Mouse (Mus musculus) embryonic stem cell, embryonic (primary cell): ENCODE measurements around the gene Tet1.

Experiments
- CTCF ChIA-PET, 4 experiments: fragments of 300-600 bp in 2 of 4; fragments of 350-600 bp in 2 of 4; sonication (Branson Sonifier 250); formaldehyde crosslinking; loops; one replicate each; lab custom pipeline; 2022; ENCODE audit warnings: inconsistent platforms in 2 of 4; lab: Charles Lee
- POLR2A ChIA-PET, 4 experiments: fragments of 300-600 bp in 2 of 4; fragments of 350-600 bp in 2 of 4; sonication (Branson Sonifier 250); formaldehyde crosslinking; loops; one replicate each; lab custom pipeline; 2022; ENCODE audit warnings: antibody characterized with exemption in 4 of 4, inconsistent platforms in 1 of 4; lab: Charles Lee

Tet1 gene

GRCm38 (mm10) chr10:62878056-62878455 lies 30.7 kb downstream of the Tet1 start:
- ChIA-PET CTCF (interaction anchor here in 3 of 4 experiments (0.6 to 1.4 kb wide), 7 partner anchors 8 to 394 kb away, joined by 3 to 7 read pairs (median 3); partner anchors contain the start of gene Vps26a (in 1 of the 3)), POLR2A (interaction anchor here (0.6 to 35.0 kb wide), 21 partner anchors 2 to 178 kb away, joined by 3 to 842 read pairs (median 4); partner anchors contain the start of gene Tet1 (in 1 of the 4))

DNA sequence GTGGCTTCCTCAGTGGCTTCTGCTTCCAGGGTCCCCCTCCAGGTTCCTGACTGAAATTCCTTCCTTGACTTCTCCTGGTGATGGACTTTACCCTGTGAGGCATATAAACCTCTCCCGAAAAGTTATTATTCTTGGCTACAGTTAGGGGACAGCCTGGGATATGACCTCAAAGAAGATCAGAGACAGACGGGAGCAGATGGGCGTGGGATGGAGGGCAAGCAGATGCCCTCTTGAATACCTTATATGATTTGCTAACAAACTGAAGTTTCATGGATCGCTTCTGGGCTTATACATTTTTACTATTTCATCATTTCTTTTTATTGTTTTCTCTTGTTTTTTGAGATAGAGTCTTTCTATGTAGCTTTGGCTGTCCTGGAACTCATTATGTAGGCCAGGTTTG lies 33.2 kb downstream of the Tet1 start:
- ChIA-PET POLR2A (interaction anchor here (0.6 to 29.2 kb wide), 13 partner anchors 8 to 83 kb away, joined by 3 to 842 read pairs (median 5); partner anchors contain the start of genes Ccar1 (in 1 of the 4) and Tet1 (in 1 of the 4)), CTCF (interaction anchor here in 2 of 4 experiments (0.6 to 1.4 kb wide), 4 partner anchors 8 to 53 kb away, joined by 3 to 6 read pairs (median 4); no protein-coding TSS in a partner anchor)

GRCm38 (mm10) chr10:62874828-62875227 lies 34.0 kb downstream of the Tet1 start:
- CTCF ChIA-PET: interaction anchor here in 2 of 4 experiments (0.6 to 1.4 kb wide), 4 partner anchors 9 to 52 kb away, joined by 3 to 6 read pairs (median 4); no protein-coding TSS in a partner anchor

GRCm38 (mm10) chr10:62866035-62866791 lies 42.6 kb downstream of the Tet1 start:
- ChIA-PET CTCF (interaction anchor here (0.5 to 2.0 kb wide), 14 partner anchors 11 to 67 kb away, joined by 3 to 18 read pairs (median 5); no protein-coding TSS in a partner anchor), POLR2A (interaction anchor here (0.5 to 29.2 kb wide), 30 partner anchors 9 to 153 kb away, joined by 3 to 842 read pairs (median 8); partner anchors contain the start of gene Tet1 (in 1 of the 4))

More at GRCm38 (mm10) chr10:62874828-62875227, 34.0 kb downstream of the Tet1 start:
- POLR2A ChIA-PET: interaction anchor here (0.5 to 29.2 kb wide), 13 partner anchors 8 to 369 kb away, joined by 3 to 842 read pairs (median 5); partner anchors contain the start of genes Ccar1 (in 1 of the 4) and Tet1 (in 1 of the 4)

DNA sequence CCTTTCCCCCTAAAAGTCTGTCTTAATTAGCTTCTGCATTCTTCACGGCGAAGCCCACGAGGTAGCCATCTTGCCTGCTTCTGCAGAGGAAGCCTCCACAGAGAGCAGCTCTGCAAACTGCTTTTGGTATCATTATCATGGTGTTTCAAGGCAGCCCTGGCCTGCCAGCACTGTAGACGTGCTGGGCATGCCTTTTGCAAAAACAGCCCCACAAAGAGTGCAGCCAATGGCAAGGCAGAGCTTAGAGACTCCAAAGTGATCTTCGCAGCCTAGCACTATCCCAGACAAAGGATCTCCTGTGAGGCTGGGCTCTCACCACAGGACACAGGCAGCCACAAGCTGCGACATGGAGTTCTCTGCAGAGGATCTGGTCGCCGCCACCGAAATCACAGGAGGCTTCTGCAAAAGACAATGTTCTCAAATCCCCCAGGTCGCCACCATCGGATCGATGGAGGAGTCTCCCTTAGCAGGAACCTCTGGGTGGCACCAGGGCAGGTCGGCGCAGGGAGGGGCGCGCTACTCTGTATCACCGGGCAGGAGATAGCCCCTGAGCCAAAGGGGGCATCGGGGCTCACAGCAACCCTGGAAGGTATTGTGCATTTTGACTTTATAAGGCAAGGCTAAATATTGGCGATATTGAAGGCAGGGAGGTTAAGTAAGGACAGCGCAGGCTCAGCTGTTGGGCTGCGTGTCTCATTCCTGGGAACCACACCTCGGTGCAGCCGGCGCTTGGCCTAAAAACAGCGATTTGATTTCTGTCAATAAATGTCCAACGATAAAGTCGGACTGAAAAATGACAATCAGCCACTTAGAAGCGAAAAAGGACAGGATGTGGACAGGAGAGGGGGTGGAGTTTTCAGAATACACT lies 43.4 kb downstream of the Tet1 start:
- ChIA-PET CTCF (interaction anchor here (0.5 to 2.6 kb wide), 17 partner anchors 12 to 378 kb away, joined by 3 to 18 read pairs (median 5); partner anchors contain the start of gene Herc4 (in 1 of the 4)), POLR2A (interaction anchor here (0.6 to 29.2 kb wide), 40 partner anchors 8 to 295 kb away, joined by 3 to 842 read pairs (median 6); partner anchors contain the start of genes Dna2 (in 1 of the 4) and Tet1 (in 1 of the 4))

GRCm38 (mm10) chr10:62863563-62863962 lies 45.2 kb downstream of the Tet1 start:
- POLR2A ChIA-PET: interaction anchor here (0.7 to 29.2 kb wide), 12 partner anchors 9 to 71 kb away, joined by 3 to 842 read pairs (median 6); partner anchors contain the start of gene Tet1 (in 1 of the 4)
- CTCF ChIA-PET: interaction anchor here in 2 of 4 experiments (1.0 to 2.6 kb wide), 4 partner anchors 9 to 24 kb away, joined by 3 to 12 read pairs (median 4); no protein-coding TSS in a partner anchor

GRCm38 (mm10) chr10:62862435-62862834 lies 46.4 kb downstream of the Tet1 start:
- ChIA-PET CTCF (interaction anchor here (0.6 to 1.4 kb wide), 12 partner anchors 11 to 372 kb away, joined by 3 to 18 read pairs (median 4); no protein-coding TSS in a partner anchor), POLR2A (interaction anchor here (0.5 to 29.2 kb wide), 22 partner anchors 9 to 268 kb away, joined by 3 to 842 read pairs (median 3); partner anchors contain the start of gene Tet1 (in 1 of the 4))

DNA sequence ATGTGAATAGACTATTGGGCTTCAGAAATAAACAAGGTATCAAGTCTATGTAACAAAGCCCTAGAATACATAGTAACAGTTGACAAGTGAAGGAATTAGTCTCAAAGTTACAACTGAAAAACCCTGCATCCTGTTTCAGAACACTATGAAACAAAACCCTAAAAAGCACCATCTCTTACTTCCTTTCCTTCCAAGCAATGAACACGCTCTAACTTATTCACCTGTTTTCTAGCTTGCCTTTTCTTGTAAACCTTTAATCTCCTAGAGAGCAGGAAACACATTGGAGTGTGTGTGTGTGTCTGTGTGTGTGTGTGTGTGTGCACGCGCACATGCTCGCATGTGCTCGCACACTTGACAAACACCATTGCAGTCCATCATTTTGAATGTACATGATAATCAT lies 49.8 kb downstream of the Tet1 start:
- ChIA-PET CTCF (interaction anchor here in 2 of 4 experiments (0.7 to 0.8 kb wide), 4 partner anchors 19 to 524 kb away, joined by 3 to 9 read pairs (median 5); partner anchors contain the start of gene Dnajc12 (in 1 of the 2)), POLR2A (interaction anchor here in 2 of 4 experiments (0.7 to 8.0 kb wide), 13 partner anchors 8 to 1446 kb away, joined by 3 to 59 read pairs (median 4); partner anchors contain the start of gene Ccar1 (in 1 of the 2))

- ChIA-PET CTCF (interaction anchor here in 2 of 4 experiments (0.6 to 1.4 kb wide), 3 partner anchors 18 to 106 kb away, joined by 3 to 4 read pairs (median 3); no protein-coding TSS in a partner anchor), POLR2A (interaction anchor here in 2 of 4 experiments (0.7 to 8.0 kb wide), 19 partner anchors 8 to 177 kb away, joined by 3 to 59 read pairs (median 3); no protein-coding TSS in a partner anchor)
Observed at GRCm38 (mm10) chr10:62856690-62857290, 52.0 kb downstream of the Tet1 start.

GRCm38 (mm10) chr10:62854992-62855391 lies 53.8 kb downstream of the Tet1 start:
- CTCF ChIA-PET: interaction anchor here in 1 of 4 experiments (0.8 to 1.0 kb wide), 2 partner anchors 9 to 11 kb away, joined by 3 to 5 read pairs; no protein-coding TSS in a partner anchor
- POLR2A ChIA-PET: interaction anchor here (0.5 to 8.0 kb wide), 20 partner anchors 9 to 245 kb away, joined by 3 to 59 read pairs (median 4); partner anchors contain the start of gene Atoh7 (in 1 of the 4)

DNA sequence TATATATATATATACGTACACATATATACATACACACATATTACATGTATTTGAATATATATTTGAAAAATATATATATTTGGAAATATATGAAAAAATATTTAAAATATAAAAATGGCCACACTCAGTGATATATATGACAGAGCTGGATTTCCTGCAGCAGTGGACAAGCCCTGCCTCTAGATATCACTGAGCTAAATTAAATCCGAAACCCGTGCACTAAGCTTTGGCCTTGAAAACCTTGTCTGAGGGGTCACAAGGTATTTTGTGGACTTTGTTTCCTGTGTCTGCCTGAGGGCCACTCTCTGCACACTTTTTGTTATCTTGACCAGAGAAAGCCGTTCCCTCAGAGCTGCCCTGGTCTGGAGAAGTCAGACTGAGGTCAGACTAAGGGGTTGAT lies 54.2 kb downstream of the Tet1 start:
- CTCF ChIA-PET: interaction anchor here in 1 of 4 experiments (0.8 to 1.0 kb wide), 2 partner anchors 9 to 11 kb away, joined by 3 to 5 read pairs; no protein-coding TSS in a partner anchor
- POLR2A ChIA-PET: interaction anchor here (0.7 to 8.0 kb wide), 19 partner anchors 9 to 245 kb away, joined by 3 to 59 read pairs (median 4); partner anchors contain the start of gene Atoh7 (in 1 of the 4)

GRCm38 (mm10) chr10:62851578-62851977 lies 57.2 kb downstream of the Tet1 start:
- CTCF ChIA-PET: interaction anchor here in 1 of 4 experiments (0.7 to 1.8 kb wide), 4 partner anchors 11 to 280 kb away, joined by 3 to 6 read pairs (median 4); partner anchors contain the start of gene Rufy2

GRCm38 (mm10) chr10:62851025-62851424 lies 57.8 kb downstream of the Tet1 start:
- ChIA-PET POLR2A (interaction anchor here (0.7 to 2.7 kb wide), 25 partner anchors 9 to 421 kb away, joined by 3 to 12 read pairs (median 4); partner anchors contain the start of gene Ccar1 (in 1 of the 4)), CTCF (interaction anchor here in 2 of 4 experiments (0.7 to 1.8 kb wide), 4 partner anchors 11 to 281 kb away, joined by 3 to 6 read pairs (median 5); no protein-coding TSS in a partner anchor)

More at GRCm38 (mm10) chr10:62851578-62851977, 57.2 kb downstream of the Tet1 start:
- POLR2A ChIA-PET: interaction anchor here (0.7 to 2.7 kb wide), 30 partner anchors 10 to 421 kb away, joined by 3 to 11 read pairs (median 4); partner anchors contain the start of gene Ccar1 (in 2 of the 4)

GRCm38 (mm10) chr10:62848783-62849182 lies 60.0 kb downstream of the Tet1 start:
- POLR2A ChIA-PET: interaction anchor here in 3 of 4 experiments (0.6 to 3.3 kb wide), 10 partner anchors 9 to 117 kb away, joined by 3 to 23 read pairs (median 4); no protein-coding TSS in a partner anchor

DNA sequence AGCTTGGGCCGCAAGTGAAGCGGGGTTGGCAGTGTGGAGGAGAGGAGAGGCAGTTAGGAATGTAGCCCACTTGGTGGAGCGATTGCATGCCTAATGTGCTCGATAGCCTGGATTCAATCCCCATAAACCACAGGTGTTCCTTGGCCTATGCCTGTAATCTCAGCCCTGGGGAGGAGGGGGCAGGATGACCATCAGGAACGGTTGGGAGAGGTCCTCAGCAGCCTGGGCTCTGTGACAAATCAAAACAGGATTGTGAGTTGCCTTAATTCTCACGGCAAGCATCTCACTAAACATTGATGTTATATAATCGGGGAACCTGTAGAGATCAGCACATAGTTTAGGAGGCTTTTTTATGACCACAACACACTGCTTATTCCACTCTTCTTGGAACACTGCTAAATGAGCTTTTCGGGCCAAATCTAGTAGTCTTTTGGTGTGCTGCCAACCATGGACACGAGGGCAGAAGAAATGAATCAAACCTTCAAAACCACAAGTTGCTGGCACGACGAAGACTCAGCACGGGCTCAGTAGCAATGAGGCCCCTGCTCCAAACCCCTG lies 61.6 kb downstream of the Tet1 start:
- CTCF ChIA-PET: no interaction called here

More at GRCm38 (mm10) chr10:62848783-62849182, 60.0 kb downstream of the Tet1 start:
- CTCF ChIA-PET: interaction anchor here in 2 of 4 experiments (0.6 to 0.9 kb wide), 3 partner anchors 14 to 32 kb away, joined by 3 read pairs; no protein-coding TSS in a partner anchor

More for the DNA sequence above, 61.6 kb downstream of the Tet1 start:
- POLR2A ChIA-PET: interaction anchor here in 3 of 4 experiments (0.5 to 3.3 kb wide), 7 partner anchors 11 to 185 kb away, joined by 3 to 23 read pairs (median 3); no protein-coding TSS in a partner anchor
